Mouse (Mus musculus) 3134 (cell line): ENCODE results near the gene Hoxc9.

ENCODE experiments used
- DNase-seq: peaks from one replicate; pipeline ENCODE4 v3.0.0-alpha.2; 2011; ENCODE audit warnings: low spot score; ENCODE audit not compliant: insufficient read length; ENCODE audit errors: extremely low read depth

Hoxc9 gene

GRCm38 (mm10) chr15:102976171-102976570 lies at the start of gene Hoxc9:
Gene Hoxc9 (plus strand): TSS chr15:102976439.
- no peak for DNase-seq

DNA sequence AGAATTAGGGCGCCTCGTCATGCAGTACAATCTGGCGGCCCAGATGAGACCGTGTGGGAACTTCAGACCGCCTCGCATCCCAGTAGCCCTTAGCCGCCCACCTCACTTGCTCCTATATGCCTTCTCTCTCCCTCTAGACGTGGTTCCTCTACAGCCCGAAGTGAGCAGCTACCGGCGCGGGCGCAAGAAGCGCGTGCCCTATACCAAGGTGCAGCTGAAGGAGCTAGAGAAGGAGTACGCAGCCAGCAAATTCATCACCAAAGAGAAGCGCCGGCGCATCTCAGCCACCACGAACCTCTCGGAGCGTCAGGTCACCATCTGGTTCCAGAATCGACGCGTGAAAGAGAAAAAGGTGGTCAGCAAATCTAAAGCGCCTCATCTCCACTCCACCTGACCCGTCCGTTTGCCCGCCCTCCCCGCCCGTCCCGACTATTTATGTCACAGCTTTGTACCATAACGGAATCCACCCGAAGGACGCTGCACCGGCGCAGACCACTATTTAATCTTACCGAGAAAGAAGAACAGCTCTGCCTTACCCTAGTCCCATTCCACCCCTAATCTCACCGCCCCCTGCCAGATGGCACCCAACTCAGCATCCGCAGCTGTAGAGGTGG lies 49.1 kb upstream of the Hoxc9 start:
- DNase-seq, result no peak

GRCm38 (mm10) chr15:102931706-102932358 lies 44.4 kb upstream of the Hoxc9 start:
- DNase-seq, result peak; percentile 43

DNA sequence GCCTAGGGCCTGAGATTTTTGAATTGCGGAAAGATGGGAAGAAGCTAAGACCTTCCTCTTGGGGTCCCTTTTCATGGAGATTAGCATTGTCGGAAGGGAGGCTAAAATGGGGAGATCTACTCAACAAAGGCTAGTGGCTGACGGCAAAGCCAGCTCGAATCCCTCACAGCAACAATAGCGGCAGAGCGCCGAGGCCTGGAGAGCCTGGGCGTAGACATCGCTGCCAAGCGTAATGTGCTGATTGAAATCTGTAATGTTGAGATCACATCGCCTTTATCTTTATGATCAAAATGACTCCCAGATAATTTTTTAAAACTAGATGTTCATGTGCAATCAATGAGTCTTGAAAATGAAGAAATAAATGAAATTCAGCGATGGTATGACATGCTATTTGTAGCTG lies 41.8 kb upstream of the Hoxc9 start:
- DNase-seq, result no peak

DNA sequence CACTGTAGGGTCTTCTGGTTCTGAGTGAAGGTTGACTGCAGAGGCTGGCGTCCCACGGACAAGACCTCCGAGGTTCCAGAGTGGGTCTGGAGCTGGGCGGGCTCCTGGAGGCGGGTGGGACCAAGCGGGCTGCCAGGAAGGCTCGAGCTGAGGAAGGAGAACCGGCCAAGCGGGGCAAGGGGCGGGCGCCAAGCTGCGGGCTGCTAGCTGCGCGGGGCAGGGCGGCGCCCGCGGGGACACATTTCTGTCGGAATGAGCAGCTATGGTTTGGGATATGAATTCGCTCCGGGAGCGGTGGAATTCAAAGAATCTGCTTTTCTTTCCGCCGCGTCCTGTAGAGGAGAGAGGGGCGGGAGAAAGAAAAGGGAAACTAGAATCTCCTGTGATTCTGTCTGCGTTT lies 41.3 kb upstream of the Hoxc9 start:
- DNase-seq, result peak; percentile 77

GRCm38 (mm10) chr15:102936279-102936972 lies 39.8 kb upstream of the Hoxc9 start, which contains the start of gene Hoxc12:
Gene Hoxc12 (plus strand): TSS chr15:102936757.
- no peak for DNase-seq

- DNase-seq, result no peak
These were observed 39.1 kb upstream of the Hoxc9 start for GRCm38 (mm10) chr15:102937036-102937666.

GRCm38 (mm10) chr15:102939256-102940155 lies 36.7 kb upstream of the Hoxc9 start:
- DNase-seq, result no peak

DNA sequence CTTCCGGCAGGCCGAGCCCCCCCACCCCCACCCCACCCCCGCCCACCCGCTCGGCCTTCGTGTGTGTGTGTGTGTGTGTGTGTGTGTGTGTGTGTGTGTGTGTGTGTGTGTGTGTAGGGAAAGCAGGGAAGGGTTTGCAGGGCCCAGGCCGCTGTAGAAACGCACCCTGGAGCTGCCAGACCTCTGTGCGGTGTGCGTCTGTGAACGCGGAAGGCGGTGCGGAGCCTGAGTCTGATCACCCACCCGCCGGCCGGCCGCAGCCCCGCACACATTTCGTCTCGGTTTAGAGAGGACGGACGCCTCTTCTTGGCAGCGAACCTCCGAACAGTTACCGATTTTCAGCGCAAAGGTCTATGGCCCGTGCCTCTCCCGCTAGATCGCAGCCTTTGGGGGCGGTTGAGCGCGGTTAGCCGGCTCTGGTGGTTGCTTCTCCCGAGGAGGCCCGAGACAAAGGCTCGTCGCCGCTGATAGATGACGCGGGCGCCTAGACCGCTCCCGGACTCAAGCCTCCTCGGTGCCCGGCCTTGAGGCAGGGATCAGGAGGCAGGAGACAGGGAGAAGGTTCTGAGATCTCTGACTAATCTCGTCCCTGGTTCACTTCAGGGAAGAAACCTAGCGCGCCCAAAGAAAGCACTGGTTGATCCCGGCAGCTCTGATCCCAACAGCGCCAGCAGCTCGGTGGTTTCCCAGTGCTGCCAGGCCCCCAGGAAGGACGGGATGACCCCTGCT lies 33.3 kb upstream of the Hoxc9 start:
- DNase-seq, result no peak

GRCm38 (mm10) chr15:102943468-102943813 lies 32.8 kb upstream of the Hoxc9 start:
- no peak for DNase-seq

DNA sequence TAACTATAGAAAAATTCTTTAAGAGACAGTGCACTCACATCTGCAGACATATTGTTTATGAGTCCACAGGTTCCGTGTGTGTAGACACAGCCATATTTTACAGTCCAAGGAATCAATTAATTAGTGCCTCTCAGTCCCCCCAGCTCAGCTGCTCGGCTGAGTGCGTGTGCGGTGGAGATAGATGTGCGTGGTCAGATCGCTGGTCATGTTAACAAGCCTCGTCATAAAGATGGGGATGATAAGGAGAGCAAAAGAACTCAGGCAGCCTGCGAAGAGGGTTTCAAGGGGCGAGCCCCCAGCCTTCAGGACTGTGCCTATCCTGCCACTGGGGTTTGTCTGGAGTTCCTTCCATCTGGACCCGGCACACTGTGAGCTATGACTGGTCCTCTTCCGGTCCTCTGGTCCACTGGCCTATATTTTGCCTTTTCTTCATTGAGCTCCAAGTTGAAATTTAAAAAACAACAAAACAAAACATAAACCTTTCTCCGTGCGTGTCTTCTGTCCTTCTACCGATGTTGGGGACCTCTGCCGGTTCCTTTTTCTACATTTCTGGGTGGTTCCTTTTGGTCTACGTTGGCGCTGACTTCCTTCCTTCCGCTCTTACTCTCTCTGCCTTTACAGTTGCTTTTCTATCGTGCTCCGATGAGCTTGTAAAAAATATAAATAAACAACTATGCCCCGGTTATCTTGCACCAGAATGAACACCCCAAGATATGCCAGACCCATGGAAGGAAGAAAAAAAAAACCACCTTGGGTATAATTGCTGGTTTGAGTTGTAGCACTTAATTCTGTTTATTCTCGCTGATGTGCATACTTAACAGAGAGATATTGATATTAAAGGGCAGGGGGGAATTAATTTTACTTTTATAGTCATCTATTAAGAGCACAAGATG lies 30.8 kb upstream of the Hoxc9 start:
- DNase-seq, result no peak

- DNase-seq, result no peak
These were observed 29.0 kb upstream of the Hoxc9 start for GRCm38 (mm10) chr15:102947276-102947675.

GRCm38 (mm10) chr15:102948842-102949241 lies 27.4 kb upstream of the Hoxc9 start:
- DNase-seq, result no peak

DNA sequence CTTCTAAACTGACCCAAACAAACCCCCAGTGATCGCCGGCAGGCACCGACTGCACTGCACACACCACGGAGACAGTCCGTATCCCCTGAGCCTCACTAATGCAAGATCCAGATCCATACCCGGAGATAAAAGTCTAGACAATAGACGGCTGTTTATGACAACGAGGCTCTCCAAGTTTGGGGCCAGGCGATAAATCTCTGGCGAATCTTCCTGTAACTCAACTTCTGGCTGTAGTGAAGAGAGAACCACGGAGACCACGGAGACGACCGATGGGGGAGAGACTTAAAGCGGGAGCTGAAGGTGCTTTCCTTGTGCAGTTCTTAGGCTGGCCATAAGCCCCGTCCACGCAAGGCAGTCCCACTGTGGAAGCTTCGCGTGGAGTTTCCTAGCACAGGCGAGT lies 26.5 kb upstream of the Hoxc9 start:
- no peak for DNase-seq

DNA sequence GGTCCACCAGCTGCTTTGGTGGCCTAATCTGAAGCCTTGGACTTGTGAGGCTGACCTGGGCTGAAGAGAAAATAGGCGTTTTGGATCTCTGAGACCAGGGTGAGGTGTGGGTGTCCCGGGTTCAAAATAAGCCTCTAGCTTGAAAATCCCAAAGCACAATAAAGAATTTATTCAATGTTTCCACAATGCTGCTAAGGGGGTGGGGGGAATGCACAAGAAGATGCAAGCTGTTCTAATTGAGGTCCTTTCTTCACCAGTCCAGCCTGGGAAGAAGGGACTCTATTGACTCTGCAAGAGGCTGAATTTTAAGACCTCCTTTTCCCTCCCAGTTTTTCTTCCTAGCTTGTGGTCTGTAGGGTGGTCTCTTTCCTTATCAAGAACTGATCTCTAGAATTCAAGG lies 25.4 kb upstream of the Hoxc9 start:
- DNase-seq, result no peak

- peak; percentile 52 for DNase-seq
These were observed 22.7 kb upstream of the Hoxc9 start for GRCm38 (mm10) chr15:102953561-102953960.

DNA sequence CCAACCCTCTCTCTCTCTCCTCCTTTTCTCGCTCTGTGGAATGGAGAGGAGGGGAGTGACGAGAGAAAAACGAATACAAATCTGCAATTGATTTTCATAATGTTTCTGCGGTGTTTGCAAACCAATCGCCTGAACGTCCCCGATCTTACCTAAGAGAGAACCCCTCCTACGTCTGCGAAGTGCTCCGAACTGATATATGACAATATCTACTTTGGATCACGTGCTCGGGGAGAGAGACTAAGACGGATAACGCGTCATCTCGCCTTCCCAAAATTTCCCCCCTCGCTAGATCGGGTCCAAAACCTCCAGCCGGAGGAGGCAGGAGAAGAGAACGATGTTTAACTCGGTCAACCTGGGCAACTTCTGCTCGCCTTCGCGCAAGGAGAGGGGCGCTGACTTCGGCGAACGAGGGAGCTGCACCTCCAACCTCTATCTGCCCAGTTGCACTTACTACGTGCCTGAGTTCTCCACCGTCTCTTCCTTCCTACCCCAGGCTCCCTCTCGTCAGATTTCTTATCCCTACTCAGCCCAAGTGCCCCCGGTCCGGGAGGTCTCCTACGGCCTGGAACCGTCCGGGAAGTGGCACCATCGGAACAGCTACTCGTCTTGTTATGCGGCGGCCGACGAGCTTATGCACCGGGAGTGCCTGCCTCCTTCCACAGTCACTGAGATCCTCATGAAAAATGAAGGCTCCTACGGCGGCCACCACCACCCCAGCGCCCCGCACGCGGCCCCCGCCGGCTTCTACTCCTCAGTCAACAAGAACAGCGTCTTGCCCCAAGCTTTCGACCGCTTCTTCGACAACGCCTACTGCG lies 21.8 kb upstream of the Hoxc9 start, which contains the start of gene Hoxc11:
Hoxc11 (plus strand) TSS at position 236 of the 815 bp plus-strand sequence.
- peak; percentile 81 for DNase-seq

DNA sequence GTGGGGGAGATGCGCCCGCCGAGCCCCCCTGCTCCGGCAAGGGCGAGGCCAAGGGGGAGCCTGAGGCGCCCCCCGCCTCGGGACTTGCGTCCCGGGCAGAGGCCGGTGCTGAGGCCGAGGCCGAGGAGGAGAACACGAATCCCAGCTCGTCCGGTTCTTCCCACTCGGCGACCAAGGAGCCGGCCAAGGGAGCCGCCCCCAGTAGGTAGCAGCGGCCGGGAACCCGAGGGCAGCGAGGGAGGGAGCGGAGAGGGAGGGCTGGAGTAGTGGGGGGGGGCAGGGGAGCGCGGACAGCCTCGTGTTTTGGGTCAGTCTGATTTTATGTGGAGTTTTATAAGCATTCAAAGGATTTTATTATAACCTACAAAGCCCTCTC lies 21.2 kb upstream of the Hoxc9 start:
- peak; percentile 81 for DNase-seq
